Mouse (Mus musculus) heart, embryonic 14.5 days (tissue): Measurements from ENCODE around the gene Proser3. TPM values are rescaled to one million over a fixed set of nuclear protein-coding genes. Genes with fewer than 3 reads are reported as not detected.

Experiments
- ATAC-seq: fragments of 200-750 bp; cut with Nextera tagmentation; 2 replicates; pipeline ENCODE4 v1.8.0; 2017; ENCODE audit warnings: low read depth, moderate TSS enrichment; ENCODE audit not compliant: insufficient number of reproducible peaks, insufficient read depth, low FRiP score
- H3K27ac ChIP-seq, 2 experiments: fragments of 200-500 bp in 1 of 2; fragments of 300-500 bp in 1 of 2; sonication (generic) in 1 of 2; replicated peaks in 1 of 2; 2 replicates each; pipeline ENCODE4 v1.5.1; 2012 to 2014; ENCODE audit warnings: low read depth in 2 of 2, low read length in 2 of 2, control low read depth in 1 of 2, mild to moderate bottlenecking in 1 of 2, mixed read lengths in 1 of 2; ENCODE audit not compliant: control insufficient read depth in 1 of 2, insufficient read depth in 1 of 2
- H3K27me3 ChIP-seq: fragments of 300-500 bp; sonication (generic); 2 replicates; pipeline ENCODE4 v1.6.1; 2014; ENCODE audit warnings: mild to moderate bottlenecking, low read length, control low read depth; ENCODE audit not compliant: control insufficient read depth, insufficient read depth
- H3K36me3 ChIP-seq: fragments of 300-500 bp; sonication (generic); 2 replicates; pipeline ENCODE4 v1.6.1; 2014; ENCODE audit warnings: mild to moderate bottlenecking, control low read depth, low read length, mixed read lengths; ENCODE audit not compliant: control insufficient read depth, insufficient read depth
- H3K4me1 ChIP-seq, 2 experiments: fragments of 200-500 bp in 1 of 2; fragments of 300-500 bp in 1 of 2; sonication (generic) in 1 of 2; 2 replicates each; pipeline ENCODE4 v1.6.1; 2012 to 2014; ENCODE audit warnings: low read length in 2 of 2, control low read depth in 1 of 2, mixed read lengths in 1 of 2; ENCODE audit not compliant: control insufficient read depth in 2 of 2, insufficient read depth in 2 of 2
- H3K4me2 ChIP-seq: fragments of 300-500 bp; sonication (generic); 2 replicates; pipeline ENCODE4 v1.6.1; 2014; ENCODE audit warnings: mild to moderate bottlenecking, low read length
- H3K4me3 ChIP-seq, 2 experiments: fragments of 200-500 bp in 1 of 2; fragments of 300-500 bp in 1 of 2; sonication (generic) in 1 of 2; 2 replicates each; pipeline ENCODE4 v1.5.1; 2012 to 2014; ENCODE audit warnings: low read length in 2 of 2, mild to moderate bottlenecking in 2 of 2, control low read depth in 1 of 2, low read depth in 1 of 2, moderate library complexity in 1 of 2; ENCODE audit not compliant: control insufficient read depth in 1 of 2, insufficient read depth in 1 of 2
- H3K9ac ChIP-seq: fragments of 300-500 bp; sonication (generic); 2 replicates; pipeline ENCODE4 v1.6.1; 2014; ENCODE audit warnings: mild to moderate bottlenecking, low read length
- H3K9me3 ChIP-seq: fragments of 300-500 bp; sonication (generic); 2 replicates; pipeline ENCODE4 v1.6.1; 2016; ENCODE audit warnings: low read length, control low read depth; ENCODE audit not compliant: control insufficient read depth
- WGBS: fragments of 180-500 bp; shearing (Covaris S2); extraction: QIAGEN DNeasy Blood & Tissue Kit; methylation state at CpG from one replicate; pipeline ENCODE4 v1.1.7; 2014; 5-methylcytosine and 5-hydroxymethylcytosine counted together
- polyA plus RNA-seq: library from polyadenylated mRNA; unstranded; fragments of >200 nt; fragmentation: Nextera tagmentation; extraction: Ambion mirVana; gene quantifications from 2 replicates; pipeline ENCODE4 v1.2.1, GENCODE M21; 2014

Gene Proser3
- polyA plus RNA-seq, 1 experiment from 2014 or later = 11.6 TPM

DNA sequence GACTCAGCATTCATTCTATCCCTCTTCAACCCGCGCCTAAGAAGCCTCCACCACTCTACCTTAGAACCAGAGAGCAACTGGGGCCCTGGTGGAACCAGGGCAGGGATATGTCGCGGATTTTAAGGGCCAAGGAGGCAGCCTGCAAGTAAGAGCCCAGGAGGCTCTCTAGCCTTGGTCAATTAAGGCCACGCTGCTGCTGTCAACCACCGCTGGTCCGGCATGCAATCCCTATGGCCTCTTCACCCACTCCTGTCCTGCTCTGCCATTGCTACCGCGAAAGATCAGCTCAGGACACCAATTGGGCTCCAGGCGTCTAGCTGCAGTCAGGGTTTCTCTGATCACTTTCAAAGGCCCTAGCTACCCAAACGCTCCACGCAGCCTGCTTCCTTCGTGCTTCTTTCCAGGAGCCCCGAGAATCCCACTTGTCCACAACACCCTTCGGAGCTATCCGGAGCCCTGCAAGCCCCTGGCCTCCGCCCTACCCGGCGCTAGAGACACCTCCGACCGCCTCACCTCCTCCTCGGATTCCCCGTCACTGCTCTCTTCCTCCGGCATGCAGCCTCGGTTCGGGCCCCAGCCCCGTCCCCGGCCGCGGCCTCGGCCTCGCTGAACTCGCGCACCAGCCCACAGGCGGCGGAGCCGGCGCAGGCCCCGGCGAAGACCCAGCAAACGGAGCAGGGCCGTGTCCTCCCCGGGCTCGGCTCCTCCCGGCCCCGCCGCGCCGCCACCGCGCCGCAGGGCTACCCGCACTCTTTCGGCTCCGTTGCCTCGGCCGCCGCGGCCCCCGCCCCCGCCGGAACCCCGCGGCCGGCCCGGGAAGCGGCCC lies 36.0 kb upstream of the Proser3 start:
- peak overlapping the region; percentile 73 to 94 for H3K4me3 ChIP-seq
- WGBS = under 1% methylated on average over 61 of the region's 67 CpGs
- peak; percentile 14 for ATAC-seq
- peak overlapping the region; percentile 97 for H3K4me2 ChIP-seq
- H3K36me3 ChIP-seq = peaks cover 38% of the 10 kb centered on the region
- H3K27ac ChIP-seq = peak overlapping the region; percentile 30 to 90
- peaks cover 3 to 15% of the 10 kb centered on the region in 2 experiments; a peak in 3 of 4 replicates for H3K4me1 ChIP-seq
- H3K9me3 ChIP-seq = no peaks in the 10 kb centered on the region
- H3K27me3 ChIP-seq = no peaks in the 10 kb centered on the region
- H3K9ac ChIP-seq = peak overlapping the region; percentile 96

DNA sequence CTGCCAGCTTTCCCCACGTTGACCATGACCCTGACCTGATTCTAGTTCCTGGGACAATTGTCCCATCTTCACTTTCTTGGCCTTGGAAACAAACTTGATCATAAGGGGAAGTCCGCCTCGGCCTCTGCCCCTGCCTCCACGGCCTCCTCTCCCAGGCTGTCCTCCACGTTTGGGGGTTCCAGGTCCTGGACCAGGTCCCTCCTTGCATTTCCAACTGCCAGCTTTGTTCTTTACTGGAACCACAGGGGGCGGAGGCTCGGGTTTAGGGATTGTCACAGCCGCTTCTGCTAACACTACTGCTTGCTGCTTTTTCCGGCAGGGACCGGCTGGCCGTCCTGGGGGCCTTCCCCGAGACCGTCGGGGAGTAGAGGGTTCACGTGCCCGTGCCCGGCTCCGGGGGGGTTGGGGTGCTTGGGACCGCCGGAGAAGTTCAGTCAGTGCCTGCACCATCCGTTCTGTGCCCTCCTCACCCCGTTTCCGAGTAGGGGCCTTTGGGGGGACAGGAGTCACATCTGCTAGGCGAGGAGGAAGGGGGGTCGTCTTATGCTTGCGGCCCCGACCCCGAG lies 34.4 kb upstream of the Proser3 start:
- peaks cover 53% of the 10 kb centered on the region for H3K36me3 ChIP-seq
- no peak overlapping the region for H3K9ac ChIP-seq
- H3K4me3 ChIP-seq = no peak overlapping the region
- WGBS = 91% methylated on average over 28 of the region's 28 CpGs
- H3K27me3 ChIP-seq = no peaks in the 10 kb centered on the region
- no peak for ATAC-seq
- no peaks in the 10 kb centered on the region for H3K9me3 ChIP-seq
- peaks cover 3 to 15% of the 10 kb centered on the region in 2 experiments; a peak in 3 of 4 replicates for H3K4me1 ChIP-seq
- peak overlapping the region; percentile 97 for H3K4me2 ChIP-seq
- no peak overlapping the region for H3K27ac ChIP-seq

DNA sequence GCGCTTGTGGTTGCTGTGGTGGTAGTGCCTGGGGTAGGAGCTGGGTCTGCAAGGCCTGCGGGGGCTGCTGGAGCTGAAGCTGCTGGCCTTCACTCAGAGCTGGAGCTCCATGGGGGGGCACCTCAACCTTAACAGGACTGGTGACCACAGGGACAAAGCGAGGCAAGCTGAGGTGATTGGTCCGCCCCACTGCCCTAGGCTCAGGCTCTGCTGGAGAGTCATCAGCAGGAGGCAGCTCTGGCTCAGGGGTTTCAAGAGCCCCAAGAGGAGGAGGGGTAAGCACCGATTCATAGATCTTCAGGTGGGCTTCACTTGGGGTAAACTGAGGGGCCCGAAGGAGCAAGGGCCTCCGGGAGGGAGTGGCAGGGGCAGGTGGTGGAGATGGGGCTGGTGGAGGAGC lies 33.1 kb upstream of the Proser3 start:
- H3K4me2 ChIP-seq = no peak overlapping the region
- no peak overlapping the region for H3K4me3 ChIP-seq
- no peak overlapping the region for H3K9ac ChIP-seq
- H3K27ac ChIP-seq = no peak overlapping the region
- WGBS = 98% methylated on average over 7 of the region's 7 CpGs
- no peak for ATAC-seq
- H3K4me1 ChIP-seq = peaks cover 3 to 15% of the 10 kb centered on the region in 2 experiments; a peak in 3 of 4 replicates
- H3K9me3 ChIP-seq = no peaks in the 10 kb centered on the region
- H3K36me3 ChIP-seq = peaks cover 66% of the 10 kb centered on the region
- H3K27me3 ChIP-seq = no peaks in the 10 kb centered on the region

DNA sequence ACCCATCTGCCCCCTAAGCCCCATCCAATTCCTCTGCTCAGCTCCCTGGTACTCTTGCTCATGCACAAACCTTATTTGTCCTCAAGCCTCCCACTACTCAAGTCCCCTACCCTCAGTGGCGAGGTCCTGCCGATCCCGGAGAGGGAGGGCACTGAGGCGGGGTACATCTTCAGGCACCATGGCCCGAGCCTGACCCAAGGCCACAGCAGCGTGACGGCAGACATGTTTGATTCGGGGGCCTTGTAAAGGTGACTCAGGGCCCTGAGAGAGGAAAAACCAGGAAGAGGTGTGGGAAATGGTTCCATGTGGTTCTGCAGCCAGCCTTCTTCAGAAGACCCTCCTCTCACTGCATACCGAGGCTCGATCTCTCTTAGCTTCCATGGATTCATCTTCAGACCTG lies 32.2 kb upstream of the Proser3 start:
- peaks cover 3 to 10% of the 10 kb centered on the region in 2 experiments; a peak in 3 of 4 replicates for H3K4me1 ChIP-seq
- WGBS = 88% methylated on average over 10 of the region's 10 CpGs
- no peak overlapping the region for H3K4me3 ChIP-seq
- no peaks in the 10 kb centered on the region for H3K27me3 ChIP-seq
- H3K27ac ChIP-seq = no peak overlapping the region
- H3K9me3 ChIP-seq = no peaks in the 10 kb centered on the region
- peaks cover 75% of the 10 kb centered on the region for H3K36me3 ChIP-seq
- H3K9ac ChIP-seq = no peak overlapping the region
- ATAC-seq = no peak
- H3K4me2 ChIP-seq = no peak overlapping the region

DNA sequence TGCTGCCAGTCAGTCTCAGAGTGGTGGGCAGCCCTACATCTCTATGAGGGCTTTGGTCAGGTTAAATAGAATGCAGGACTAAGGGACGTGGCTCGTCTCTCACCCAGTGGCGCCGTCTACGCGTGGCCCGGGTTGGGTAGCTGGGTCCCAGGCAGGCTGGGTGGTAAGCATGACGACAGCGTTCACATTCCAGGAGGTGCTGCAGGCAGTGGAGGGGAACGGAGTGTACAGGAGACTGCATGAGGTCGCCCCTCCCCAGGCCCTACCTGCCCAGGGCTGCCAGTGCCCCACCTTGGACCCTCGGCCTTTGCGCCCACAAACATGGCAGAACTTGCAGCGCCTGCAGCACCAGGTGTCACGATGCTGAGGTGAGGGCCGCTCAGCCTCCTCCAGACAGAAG lies 29.4 kb upstream of the Proser3 start:
- 91% methylated on average over 16 of the region's 16 CpGs for WGBS
- H3K4me2 ChIP-seq = no peak overlapping the region
- no peak for ATAC-seq
- no peak overlapping the region for H3K9ac ChIP-seq
- H3K4me3 ChIP-seq = no peak overlapping the region
- no peaks in the 10 kb centered on the region for H3K9me3 ChIP-seq
- no peaks in the 10 kb centered on the region for H3K27me3 ChIP-seq
- peaks cover 100% of the 10 kb centered on the region for H3K36me3 ChIP-seq
- H3K27ac ChIP-seq = no peak overlapping the region
- H3K4me1 ChIP-seq = no peaks in the 10 kb centered on the region

DNA sequence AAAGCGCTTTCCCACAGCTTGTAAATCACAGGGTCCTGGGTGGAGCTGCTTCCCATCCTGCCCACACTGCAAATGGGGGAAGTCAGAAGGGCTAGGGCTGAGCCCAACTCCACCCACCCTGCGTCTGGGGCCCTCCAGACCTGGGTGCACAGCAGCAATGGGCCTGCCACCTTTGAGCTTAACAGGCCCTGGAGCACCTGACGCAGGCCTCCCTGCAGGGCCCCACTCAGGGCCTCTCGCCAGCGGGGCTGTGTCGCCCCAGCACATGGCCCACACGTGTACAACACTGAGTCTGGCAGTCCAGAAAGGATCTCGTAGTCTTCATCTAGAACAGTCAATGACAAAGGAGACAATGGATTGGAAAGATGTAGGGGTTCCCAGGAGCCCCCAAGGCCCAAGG lies 27.9 kb upstream of the Proser3 start:
- Histone ChIP-seq H3K4me1 (no peaks in the 10 kb centered on the region), H3K9me3 (no peaks in the 10 kb centered on the region), H3K27ac (no peak overlapping the region), H3K36me3 (peaks cover 100% of the 10 kb centered on the region), H3K4me3 (no peak overlapping the region), H3K4me2 (no peak overlapping the region), H3K9ac (no peak overlapping the region), H3K27me3 (no peaks in the 10 kb centered on the region)
- 92% methylated on average over 8 of the region's 8 CpGs for WGBS
- no peak for ATAC-seq

DNA sequence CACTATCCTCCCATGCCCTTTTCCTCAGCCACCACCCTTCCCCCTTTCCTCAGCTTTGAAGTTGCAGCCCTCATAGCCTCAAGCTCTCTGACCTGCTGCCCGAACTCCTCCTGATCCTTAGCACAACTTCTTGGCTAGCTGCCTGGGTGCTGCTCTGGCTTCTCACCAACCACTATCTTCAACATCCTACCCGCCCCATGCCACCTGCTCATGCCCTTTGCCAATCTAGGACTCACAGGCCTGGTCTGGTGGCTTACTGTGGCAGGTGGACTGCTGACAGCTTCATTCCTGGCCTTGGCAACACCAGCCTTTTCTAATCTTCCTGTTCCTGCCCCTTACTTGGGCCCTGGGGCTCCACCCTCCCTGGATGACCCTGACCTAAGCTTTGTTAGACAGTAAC lies 20.9 kb upstream of the Proser3 start:
- H3K36me3 ChIP-seq = peaks cover 100% of the 10 kb centered on the region
- H3K9ac ChIP-seq = no peak overlapping the region
- no peak overlapping the region for H3K27ac ChIP-seq
- H3K9me3 ChIP-seq = no peaks in the 10 kb centered on the region
- ATAC-seq = no peak
- no peak overlapping the region for H3K4me2 ChIP-seq
- H3K27me3 ChIP-seq = no peaks in the 10 kb centered on the region
- H3K4me1 ChIP-seq = no peaks in the 10 kb centered on the region
- no peak overlapping the region for H3K4me3 ChIP-seq
- WGBS = 55% methylated on average over 2 of the region's 2 CpGs
